Mouse (Mus musculus) MEL (cell line): Measurements from ENCODE around the gene Ecm2.

Experiments
- POLR2A ChIP-seq, 2 experiments: IDR thresholded peaks; 2 replicates each; pipeline ENCODE4 v1.6.1; 2011 to 2012; ENCODE audit warnings: low read length in 2 of 2, mild to moderate bottlenecking in 2 of 2, control low read depth in 1 of 2, improper control_type of control experiment in 1 of 2, low read depth in 1 of 2, moderate library complexity in 1 of 2; ENCODE audit not compliant: control insufficient read depth in 1 of 2, insufficient read depth in 1 of 2, poor library complexity in 1 of 2
- SIN3A ChIP-seq: IDR thresholded peaks from 2 replicates; pipeline ENCODE4 v1.6.1; 2012; ENCODE audit warnings: low read length, improper control_type of control experiment, inconsistent platforms

GRCm38 (mm10) chr13:49478851-49479374 is 25.7 kb upstream of the Ecm2 start:
- TF ChIP-seq SIN3A (no peak), POLR2A (IDR thresholded peaks at IDR 0.05; ENCODE audit: control insufficient read depth in 1 of 2, insufficient read depth in 1 of 2, low read depth in 1 of 2, low read length in 2 of 2, poor library complexity in 1 of 2) (no peak)
